Mouse (Mus musculus) cortical plate, adult 2 months (tissue): Measurements from ENCODE around the gene Enox1. TPM values are rescaled to one million over a fixed set of nuclear protein-coding genes. Genes with fewer than 3 reads are reported as not detected.

Source experiments
- H3K27ac ChIP-seq: fragments of 200-500 bp; 2 replicates; pipeline ENCODE4 v1.5.1; 2012; ENCODE audit warnings: low read length, control low read depth, inconsistent platforms; ENCODE audit not compliant: insufficient read depth
- H3K4me1 ChIP-seq: fragments of 200-500 bp; 2 replicates; pipeline ENCODE4 v1.6.1; 2011; ENCODE audit warnings: low read length; ENCODE audit not compliant: control insufficient read depth, insufficient read depth
- H3K4me3 ChIP-seq: fragments of 200-500 bp; 2 replicates; pipeline ENCODE4 v1.5.1; 2011; ENCODE audit warnings: mild to moderate bottlenecking, low read length, control low read depth; ENCODE audit not compliant: insufficient read depth
- CTCF ChIP-seq: fragments of 200-500 bp; IDR thresholded peaks from 2 replicates; pipeline ENCODE4 v1.5.1; 2011; ENCODE audit warnings: mild to moderate bottlenecking, control low read depth, low read length; ENCODE audit not compliant: insufficient read depth; ENCODE audit errors: extremely low read depth
- POLR2A ChIP-seq: fragments of 200-500 bp; IDR thresholded peaks from 2 replicates; pipeline ENCODE4 v1.6.1; 2011; ENCODE audit warnings: mild to moderate bottlenecking, low read length, control low read depth; ENCODE audit not compliant: insufficient read depth; ENCODE audit errors: extremely low read depth
- polyA plus RNA-seq: library from polyadenylated mRNA; depleted of rRNA; stranded (reverse); fragments of >200 nt; gene quantifications from 2 replicates; pipeline ENCODE4 v1.2.3, GENCODE M21; 2012; rRNA removed

Gene Enox1
- polyA plus RNA-seq, 1 experiment: 17.2 TPM

DNA sequence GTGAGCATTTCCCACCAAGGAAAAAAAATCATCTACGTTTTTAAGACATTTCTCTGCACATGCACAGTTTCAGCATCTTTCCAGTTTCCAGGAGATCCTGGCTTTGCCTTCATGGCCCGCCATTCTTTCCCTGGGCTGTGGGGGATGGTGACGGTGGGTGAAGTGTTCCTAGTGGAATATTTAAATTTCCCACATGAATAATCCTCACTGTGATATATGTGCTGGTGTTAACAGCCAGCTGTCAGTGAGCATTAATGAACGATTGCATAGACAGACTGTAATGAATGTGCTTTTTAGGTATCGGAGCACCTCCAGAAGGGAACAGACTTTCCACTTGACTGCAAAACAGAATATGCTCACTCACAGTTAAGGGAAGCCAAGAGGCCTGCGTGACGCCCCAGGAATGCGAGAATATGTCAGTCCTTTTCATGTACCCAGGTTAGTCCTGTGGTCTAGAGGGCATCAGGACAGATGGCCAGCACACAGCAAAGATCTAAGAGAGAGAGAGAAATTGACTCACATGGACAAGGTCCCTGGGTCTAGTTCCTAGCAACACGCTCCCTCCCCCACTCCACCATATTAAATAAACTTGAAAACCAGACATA lies 558.5 kb downstream of the Enox1 start:
- TF ChIP-seq CTCF (no peak), POLR2A (no peak)
- no peak overlapping the region for H3K27ac ChIP-seq
- H3K4me1 ChIP-seq: peaks cover 1% of the 10 kb centered on the region; the same call in 1 of the 2 replicates
- no peak overlapping the region for H3K4me3 ChIP-seq

GRCm38 (mm10) chr14:77716981-77717380 lies 560.4 kb downstream of the Enox1 start:
- no peak for TF ChIP-seq CTCF
- no peak for TF ChIP-seq POLR2A
- H3K4me1 ChIP-seq: peaks cover 1% of the 10 kb centered on the region; the same call in 1 of the 2 replicates
- H3K27ac ChIP-seq: no peak overlapping the region
- H3K4me3 ChIP-seq: no peak overlapping the region

DNA sequence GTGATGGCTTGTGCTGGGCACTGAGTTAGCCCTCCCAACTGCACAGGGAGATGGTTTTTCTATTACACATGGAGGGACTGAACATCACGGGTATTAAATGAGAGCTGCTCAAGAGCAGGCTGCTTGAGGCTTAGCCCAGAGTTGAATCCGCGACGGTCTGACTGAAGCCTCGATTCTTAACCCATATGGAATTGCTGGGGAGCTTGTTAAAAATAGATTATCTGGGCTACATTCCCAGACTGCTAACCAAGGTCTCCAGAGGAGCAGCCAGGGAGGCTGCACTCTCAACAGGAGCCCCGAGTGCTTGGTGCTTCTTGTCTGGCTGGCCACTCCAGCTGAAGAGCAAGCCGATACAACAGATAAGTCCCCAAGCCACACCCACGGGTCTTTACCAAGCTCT lies 562.3 kb downstream of the Enox1 start:
- Histone ChIP-seq H3K27ac (no peak overlapping the region), H3K4me1 (peaks cover 1% of the 10 kb centered on the region; the same call in 1 of the 2 replicates), H3K4me3 (no peak overlapping the region)
- TF ChIP-seq POLR2A: no peak
- no peak for TF ChIP-seq CTCF

GRCm38 (mm10) chr14:77738056-77738455 lies 581.5 kb downstream of the Enox1 start:
- TF ChIP-seq POLR2A: no peak
- no peak for TF ChIP-seq CTCF
- Histone ChIP-seq H3K4me1 (no peaks in the 10 kb centered on the region), H3K4me3 (no peak overlapping the region), H3K27ac (no peak overlapping the region)

GRCm38 (mm10) chr14:77738751-77739365 lies 582.3 kb downstream of the Enox1 start:
- TF ChIP-seq POLR2A (no peak), CTCF (no peak)
- Histone ChIP-seq H3K4me3 (no peak overlapping the region), H3K4me1 (no peaks in the 10 kb centered on the region), H3K27ac (no peak overlapping the region)

- H3K27ac ChIP-seq: no peak overlapping the region
- no peak overlapping the region for H3K4me3 ChIP-seq
- no peaks in the 10 kb centered on the region for H3K4me1 ChIP-seq
- no peak for TF ChIP-seq POLR2A
- TF ChIP-seq CTCF: no peak
Measured at GRCm38 (mm10) chr14:77739376-77739775, 582.8 kb downstream of the Enox1 start.

DNA sequence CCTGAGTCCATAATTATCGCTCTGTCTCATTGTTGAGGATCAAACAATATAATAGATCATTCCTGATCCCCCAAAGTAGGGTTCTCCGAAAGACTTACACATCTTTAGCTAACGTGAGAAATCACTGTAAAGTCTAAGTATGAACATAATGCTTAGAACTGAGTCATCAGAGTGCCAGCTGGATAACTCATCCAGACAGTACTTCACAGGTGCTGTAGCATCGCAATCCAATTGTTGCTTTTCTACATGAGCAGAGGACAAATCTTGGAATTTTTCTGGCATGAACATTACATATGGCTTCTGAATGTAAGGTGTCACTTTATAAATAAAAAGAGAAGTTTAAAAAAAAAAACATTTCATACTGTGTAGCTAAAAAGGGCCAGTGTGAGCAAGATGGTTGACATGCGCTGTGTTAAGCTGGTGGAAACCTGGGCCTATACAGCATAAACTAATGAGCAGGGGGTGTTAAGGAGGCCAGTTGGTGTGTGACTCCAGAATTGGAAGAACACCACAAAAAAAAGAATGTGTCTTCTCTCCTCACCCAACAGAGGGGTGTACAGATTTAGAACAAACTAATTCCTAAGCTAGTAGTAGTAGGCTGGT lies 588.2 kb downstream of the Enox1 start:
- Histone ChIP-seq H3K27ac (no peak overlapping the region), H3K4me3 (no peak overlapping the region), H3K4me1 (peaks cover 3% of the 10 kb centered on the region)
- TF ChIP-seq POLR2A: no peak
- TF ChIP-seq CTCF: no peak

DNA sequence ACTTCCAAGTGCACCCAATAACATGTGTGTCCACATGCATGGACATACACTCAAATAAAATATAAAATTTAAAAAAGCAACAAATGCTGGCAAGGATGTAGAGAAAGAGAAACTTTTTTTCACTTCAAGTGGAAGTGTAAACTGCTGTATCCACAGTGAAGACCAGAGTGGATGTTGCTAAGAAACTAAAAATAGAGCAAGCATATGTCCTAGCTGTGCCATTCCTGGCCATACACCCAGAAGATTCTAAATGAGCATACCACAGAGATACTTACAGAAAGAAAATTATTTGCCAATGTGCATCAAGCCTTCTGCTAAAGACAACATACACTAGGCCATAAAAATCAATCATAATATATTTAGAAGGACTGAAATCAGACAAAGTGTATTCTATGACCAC lies 592.4 kb downstream of the Enox1 start:
- Histone ChIP-seq H3K27ac (no peak overlapping the region), H3K4me3 (no peak overlapping the region), H3K4me1 (peaks cover 3% of the 10 kb centered on the region)
- TF ChIP-seq CTCF (no peak), POLR2A (no peak)

Other genes starting within 250 kb of the Enox1 start
- 2.7 and 2.8 TPM in 2 replicates for gene Ccdc122, start 120.0 kb upstream of the Enox1 start, polyA plus RNA-seq
- 5.0 and 5.5 TPM in 2 replicates for gene Lacc1, start 119.9 kb upstream of the Enox1 start, polyA plus RNA-seq